Mouse (Mus musculus): ENCODE measurements around the gene Ajuba. TPM values are rescaled to one million over a fixed set of nuclear protein-coding genes. Genes with fewer than 3 reads are reported as not detected.
A peak's percentile ranks its signal among the peaks of the same experiment; 100 is the strongest.

Gene Ajuba
- total and polyA plus RNA-seq, 3 experiments = not detected

- H3K4me3 ChIP-seq (ENCODE audit: low read depth, low read length) = no peak overlapping the region
- no peak for ATAC-seq (ENCODE audit: extremely low read depth, insufficient number of reproducible peaks, low FRiP score, poor library complexity, severe bottlenecking)
- TF ChIP-seq TAL1 (conservative IDR thresholded peaks at IDR 0.05; ENCODE audit: low read depth, low read length) (no peak), POLR2AphosphoS5 (IDR thresholded peaks at IDR 0.05; ENCODE audit: insufficient replicate concordance, low read depth, low read length) (no peak), GATA2 (IDR thresholded peaks at IDR 0.05; ENCODE audit: borderline replicate concordance, low read depth, low read length) (no peak), CTCF (IDR thresholded peaks at IDR 0.05; ENCODE audit: low read depth, low read length) (no peak), GATA1 (IDR thresholded peaks at IDR 0.05; ENCODE audit: borderline replicate concordance, low read length) (no peak)
Measured at GRCm38 (mm10) chr14:54597084-54597483, 19.7 kb upstream of the Ajuba start.

DNA sequence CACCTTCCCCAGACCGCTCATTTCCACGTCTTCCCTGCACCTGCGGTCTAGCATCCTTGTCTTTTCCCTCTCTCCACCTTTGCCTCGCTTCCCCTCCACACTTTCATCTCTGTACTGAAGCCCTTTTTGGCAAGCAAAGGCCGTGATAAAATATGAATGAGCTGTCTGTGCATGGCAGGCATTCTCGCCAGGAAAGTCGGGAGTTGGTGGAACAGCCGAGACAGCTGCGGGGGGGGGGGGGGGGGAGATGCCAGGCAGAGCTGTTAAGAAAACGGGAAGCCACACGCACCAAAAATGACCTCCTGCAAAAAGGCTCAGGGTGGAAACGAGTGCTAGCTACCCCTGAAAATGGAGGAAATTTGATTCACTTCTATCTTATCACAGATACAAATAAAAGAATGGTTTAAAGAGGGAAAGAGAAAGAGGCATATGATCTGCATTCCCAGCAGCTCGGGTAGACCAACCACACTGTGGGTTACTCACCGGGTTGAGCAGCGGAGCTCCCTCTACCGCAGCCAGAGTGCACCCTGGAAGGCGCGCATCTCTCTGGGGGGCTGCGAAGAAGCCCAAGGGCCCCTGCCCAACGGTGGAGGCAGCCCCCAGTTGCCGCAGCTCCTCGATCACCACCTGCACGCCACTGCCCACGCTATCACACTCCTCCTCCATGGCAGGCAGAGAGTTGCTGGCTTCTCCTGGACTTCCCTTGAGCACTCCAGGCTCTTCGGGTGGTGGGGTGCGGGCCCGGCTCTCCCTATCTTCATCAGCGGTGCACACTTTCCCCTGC lies 17.5 kb upstream of the Ajuba start:
- no peaks in the 10 kb centered on the region for H3K27me3 ChIP-seq (ENCODE audit: insufficient read depth, low read length)
- no peak overlapping the region for H3K4me3 ChIP-seq (ENCODE audit: low read depth, low read length)
- H3K4me1 ChIP-seq (ENCODE audit: insufficient read depth, low read depth, low read length) = peaks cover 5% of the 10 kb centered on the region; the same call in 1 of the 2 replicates
- TF ChIP-seq CTCF (IDR thresholded peaks at IDR 0.05; ENCODE audit: low read depth, low read length) = no peak
- no peak for TF ChIP-seq TAL1 (conservative IDR thresholded peaks at IDR 0.05; ENCODE audit: low read depth, low read length)
- no peak for TF ChIP-seq POLR2AphosphoS5 (IDR thresholded peaks at IDR 0.05; ENCODE audit: insufficient replicate concordance, low read depth, low read length)
- TF ChIP-seq GATA1 (IDR thresholded peaks at IDR 0.05; ENCODE audit: borderline replicate concordance, low read length) = no peak
- TF ChIP-seq GATA2 (IDR thresholded peaks at IDR 0.05; ENCODE audit: borderline replicate concordance, low read depth, low read length) = no peak
- DNase-seq (ENCODE audit: low spot score) = no peak
- no peaks in the 10 kb centered on the region for H3K9me3 ChIP-seq (replicated peaks)
- H3K36me3 ChIP-seq (replicated peaks) = peaks cover 44% of the 10 kb centered on the region
- ATAC-seq (ENCODE audit: extremely low read depth, insufficient number of reproducible peaks, low FRiP score, poor library complexity, severe bottlenecking) = no peak

More at GRCm38 (mm10) chr14:54597084-54597483, 19.7 kb upstream of the Ajuba start:
- DNase-seq (ENCODE audit: low spot score) = no peak
- no peaks in the 10 kb centered on the region for H3K9me3 ChIP-seq (replicated peaks)
- H3K27me3 ChIP-seq (ENCODE audit: insufficient read depth, low read length) = no peaks in the 10 kb centered on the region
- H3K4me1 ChIP-seq (ENCODE audit: insufficient read depth, low read depth, low read length) = peaks cover 11% of the 10 kb centered on the region
- H3K36me3 ChIP-seq (replicated peaks) = peaks cover 32% of the 10 kb centered on the region

DNA sequence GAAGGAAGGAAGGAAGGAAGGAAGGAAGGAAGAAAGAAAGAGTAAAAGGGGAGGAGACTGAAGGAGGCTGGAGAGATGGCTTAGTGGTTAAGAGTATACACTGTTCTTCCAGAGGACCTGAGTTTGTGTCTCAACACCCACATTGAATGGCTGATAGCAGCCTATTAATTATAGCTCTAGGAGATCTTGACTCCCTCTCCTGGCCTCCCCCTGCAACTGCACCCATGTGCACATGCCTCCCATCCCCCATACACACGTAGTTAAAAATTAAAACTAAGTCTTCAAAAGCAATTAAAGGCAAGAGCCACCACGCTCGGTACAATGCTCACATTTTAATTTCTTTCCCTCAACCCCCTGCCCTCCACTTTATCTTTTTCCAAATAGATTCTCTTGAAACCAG lies 16.7 kb upstream of the Ajuba start:
- H3K9me3 ChIP-seq (replicated peaks) = no peaks in the 10 kb centered on the region
- peaks cover 6% of the 10 kb centered on the region; the same call in 1 of the 2 replicates for H3K4me1 ChIP-seq (ENCODE audit: insufficient read depth, low read depth, low read length)
- H3K4me3 ChIP-seq (ENCODE audit: low read depth, low read length) = no peak overlapping the region
- no peaks in the 10 kb centered on the region for H3K27me3 ChIP-seq (ENCODE audit: insufficient read depth, low read length)
- peaks cover 41% of the 10 kb centered on the region for H3K36me3 ChIP-seq (replicated peaks)
- DNase-seq (ENCODE audit: low spot score) = no peak
- ATAC-seq (ENCODE audit: extremely low read depth, insufficient number of reproducible peaks, low FRiP score, poor library complexity, severe bottlenecking) = no peak
- TF ChIP-seq GATA1 (IDR thresholded peaks at IDR 0.05; ENCODE audit: borderline replicate concordance, low read length) (no peak), POLR2AphosphoS5 (IDR thresholded peaks at IDR 0.05; ENCODE audit: insufficient replicate concordance, low read depth, low read length) (no peak), CTCF (IDR thresholded peaks at IDR 0.05; ENCODE audit: low read depth, low read length) (0 out of 2 replicates have a peak, but pooled peaks have one; percentile 25)

- Histone ChIP-seq H3K9me3 (replicated peaks) (no peaks in the 10 kb centered on the region), H3K36me3 (replicated peaks) (peaks cover 37% of the 10 kb centered on the region), H3K27me3 (ENCODE audit: insufficient read depth, low read length) (no peaks in the 10 kb centered on the region), H3K4me1 (ENCODE audit: insufficient read depth, low read depth, low read length) (peaks cover 8% of the 10 kb centered on the region; the same call in 1 of the 2 replicates), H3K4me3 (ENCODE audit: low read depth, low read length) (no peak overlapping the region)
- TF ChIP-seq TAL1 (conservative IDR thresholded peaks at IDR 0.05; ENCODE audit: low read depth, low read length) (no peak), GATA2 (IDR thresholded peaks at IDR 0.05; ENCODE audit: borderline replicate concordance, low read depth, low read length) (no peak), CTCF (IDR thresholded peaks at IDR 0.05; ENCODE audit: low read depth, low read length) (no peak), GATA1 (IDR thresholded peaks at IDR 0.05; ENCODE audit: borderline replicate concordance, low read length) (no peak), POLR2AphosphoS5 (IDR thresholded peaks at IDR 0.05; ENCODE audit: insufficient replicate concordance, low read depth, low read length) (no peak)
- DNase-seq (ENCODE audit: low spot score) (no peak), ATAC-seq (ENCODE audit: extremely low read depth, insufficient number of reproducible peaks, low FRiP score, poor library complexity, severe bottlenecking) (no peak)
Measured at GRCm38 (mm10) chr14:54592319-54592934, 15.1 kb upstream of the Ajuba start.

- no peak for TF ChIP-seq GATA1 (IDR thresholded peaks at IDR 0.05; ENCODE audit: borderline replicate concordance, low read length)
- TF ChIP-seq POLR2AphosphoS5 (IDR thresholded peaks at IDR 0.05; ENCODE audit: insufficient replicate concordance, low read depth, low read length) = no peak
- TF ChIP-seq GATA2 (IDR thresholded peaks at IDR 0.05; ENCODE audit: borderline replicate concordance, low read depth, low read length) = no peak
- TF ChIP-seq CTCF (IDR thresholded peaks at IDR 0.05; ENCODE audit: low read depth, low read length) = no peak
- no peak for TF ChIP-seq TAL1 (conservative IDR thresholded peaks at IDR 0.05; ENCODE audit: low read depth, low read length)
- Histone ChIP-seq H3K36me3 (replicated peaks) (peaks cover 37% of the 10 kb centered on the region), H3K9me3 (replicated peaks) (no peaks in the 10 kb centered on the region), H3K4me1 (ENCODE audit: insufficient read depth, low read depth, low read length) (peaks cover 8% of the 10 kb centered on the region; the same call in 1 of the 2 replicates), H3K4me3 (ENCODE audit: low read depth, low read length) (no peak overlapping the region), H3K27me3 (ENCODE audit: insufficient read depth, low read length) (no peaks in the 10 kb centered on the region)
- no peak for ATAC-seq (ENCODE audit: extremely low read depth, insufficient number of reproducible peaks, low FRiP score, poor library complexity, severe bottlenecking)
- no peak for DNase-seq (ENCODE audit: low spot score)
Measured at GRCm38 (mm10) chr14:54591056-54591455, 13.7 kb upstream of the Ajuba start.

DNA sequence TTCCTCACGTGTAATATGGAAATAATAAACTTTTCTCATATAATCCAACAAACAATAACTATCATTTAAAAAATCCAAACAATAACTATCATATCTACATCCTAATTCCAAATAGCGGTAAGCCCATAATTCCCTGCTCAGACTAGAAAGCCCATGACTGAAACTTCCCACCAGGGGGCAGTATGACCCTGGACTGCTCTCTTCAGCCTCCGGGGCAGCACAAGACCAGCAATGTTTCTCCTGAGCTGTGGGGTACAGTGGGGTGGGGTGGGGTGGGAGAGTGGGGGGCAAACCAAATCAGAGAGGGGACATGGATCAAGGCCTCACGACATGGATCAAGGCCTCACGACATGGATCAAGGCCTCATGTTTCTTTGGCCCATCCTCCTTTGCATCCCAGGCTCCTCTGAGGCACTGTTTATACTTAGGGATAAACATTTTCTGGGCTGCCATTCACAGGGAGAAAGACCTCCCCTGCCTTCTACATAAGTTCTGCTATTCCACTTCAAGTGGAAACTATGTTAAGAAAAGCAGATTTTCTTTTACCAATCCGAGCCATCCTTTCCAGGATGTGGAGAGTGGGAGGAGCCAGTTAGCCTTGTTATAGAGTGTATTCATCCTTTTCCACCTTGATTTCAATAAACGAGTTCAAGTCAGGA lies 6.5 kb upstream of the Ajuba start:
- DNase-seq (ENCODE audit: low spot score) (no peak), ATAC-seq (ENCODE audit: extremely low read depth, insufficient number of reproducible peaks, low FRiP score, poor library complexity, severe bottlenecking) (no peak)
- Histone ChIP-seq H3K36me3 (replicated peaks) (peaks cover 31% of the 10 kb centered on the region), H3K27me3 (ENCODE audit: insufficient read depth, low read length) (no peaks in the 10 kb centered on the region), H3K9me3 (replicated peaks) (no peaks in the 10 kb centered on the region), H3K4me3 (ENCODE audit: low read depth, low read length) (no peak overlapping the region), H3K4me1 (ENCODE audit: insufficient read depth, low read depth, low read length) (peaks cover 6% of the 10 kb centered on the region)
- TF ChIP-seq TAL1 (conservative IDR thresholded peaks at IDR 0.05; ENCODE audit: low read depth, low read length) (no peak), POLR2AphosphoS5 (IDR thresholded peaks at IDR 0.05; ENCODE audit: insufficient replicate concordance, low read depth, low read length) (no peak), CTCF (IDR thresholded peaks at IDR 0.05; ENCODE audit: low read depth, low read length) (0 out of 2 replicates have a peak, but pooled peaks have one; percentile 18)
